Mouse (Mus musculus) neural tube, embryonic 13.5 days (tissue): ENCODE measurements around the gene Leng8. TPM values are rescaled to one million over a fixed set of nuclear protein-coding genes. Genes with fewer than 3 reads are reported as not detected.
A peak's percentile ranks its signal among the peaks of the same experiment; 100 is the strongest.

Source experiments
- ATAC-seq: fragments of 200-750 bp; cut with Nextera tagmentation; 2 replicates; pipeline ENCODE4 v1.8.0; 2017; ENCODE audit warnings: low read depth, mild to moderate bottlenecking, moderate TSS enrichment, moderate library complexity
- H3K27ac ChIP-seq: fragments of 300-500 bp; sonication (generic); replicated peaks from 2 replicates; pipeline ENCODE4 v1.5.1; 2015; ENCODE audit warnings: moderate library complexity, mild to moderate bottlenecking, inconsistent platforms
- H3K27me3 ChIP-seq: fragments of 300-500 bp; sonication (generic); 2 replicates; pipeline ENCODE4 v1.6.1; 2015; ENCODE audit warnings: mild to moderate bottlenecking, inconsistent platforms
- H3K36me3 ChIP-seq: fragments of 300-500 bp; sonication (generic); 2 replicates; pipeline ENCODE4 v1.6.1; 2015; ENCODE audit warnings: mild to moderate bottlenecking, inconsistent platforms
- H3K4me1 ChIP-seq: fragments of 300-500 bp; sonication (generic); replicated peaks from 2 replicates; pipeline ENCODE4 v1.6.1; 2015; ENCODE audit warnings: inconsistent platforms
- H3K4me2 ChIP-seq: fragments of 300-500 bp; sonication (generic); 2 replicates; pipeline ENCODE4 v1.6.1; 2015; ENCODE audit warnings: inconsistent platforms, mild to moderate bottlenecking, moderate library complexity
- H3K4me3 ChIP-seq: fragments of 300-500 bp; sonication (generic); 2 replicates; pipeline ENCODE4 v1.5.1; 2015; ENCODE audit warnings: mild to moderate bottlenecking, inconsistent platforms
- H3K9ac ChIP-seq: fragments of 300-500 bp; sonication (generic); 2 replicates; pipeline ENCODE4 v1.6.1; 2015; ENCODE audit warnings: moderate library complexity, mild to moderate bottlenecking, inconsistent platforms
- H3K9me3 ChIP-seq: fragments of 300-500 bp; sonication (generic); 2 replicates; pipeline ENCODE4 v1.6.1; 2016; ENCODE audit warnings: inconsistent platforms
- WGBS: fragments of 180-500 bp; shearing (Covaris S2); methylation state at CpG from one replicate; pipeline ENCODE4 v1.1.7; 2015; 5-methylcytosine and 5-hydroxymethylcytosine counted together
- polyA plus RNA-seq: library from polyadenylated mRNA; unstranded; fragments of >200 nt; fragmentation: Nextera tagmentation; extraction: Ambion mirVana; gene quantifications from 2 replicates; pipeline ENCODE4 v1.2.1, GENCODE M21; 2015

Leng8 gene
- polyA plus RNA-seq, 1 experiment from 2014 or later = 78.0 TPM

GRCm38 (mm10) chr7:4143506-4143905 lies 6.7 kb downstream of the Leng8 start:
- H3K9ac ChIP-seq = no peak overlapping the region
- H3K36me3 ChIP-seq = peaks cover 99% of the 10 kb centered on the region
- WGBS = 97% methylated on average over 19 of the region's 19 CpGs
- ATAC-seq = no peak
- H3K4me1 ChIP-seq = peaks cover 14% of the 10 kb centered on the region
- no peak overlapping the region for H3K4me2 ChIP-seq
- H3K27ac ChIP-seq = no peak overlapping the region
- H3K9me3 ChIP-seq = no peaks in the 10 kb centered on the region
- H3K4me3 ChIP-seq = no peak overlapping the region
- H3K27me3 ChIP-seq = no peaks in the 10 kb centered on the region

DNA sequence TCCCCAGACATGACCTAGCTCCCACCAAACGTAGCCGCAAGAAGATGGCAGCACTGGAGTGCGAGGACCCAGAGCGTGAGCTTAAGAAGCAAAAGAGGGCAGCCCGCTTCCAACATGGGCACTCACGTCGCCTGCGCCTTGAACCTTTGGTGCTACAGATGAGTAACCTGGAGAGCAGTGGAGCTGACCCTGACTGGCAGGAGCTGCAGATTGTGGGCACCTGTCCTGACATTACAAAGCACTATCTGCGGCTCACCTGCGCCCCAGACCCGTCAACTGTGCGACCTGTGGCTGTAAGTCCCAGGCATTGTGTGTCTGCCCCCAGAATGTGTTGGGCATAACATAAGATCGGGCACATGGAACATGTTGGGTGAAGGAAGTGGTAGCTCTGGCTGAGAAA lies 7.2 kb downstream of the Leng8 start:
- no peak overlapping the region for H3K27ac ChIP-seq
- ATAC-seq = no peak
- no peak overlapping the region for H3K9ac ChIP-seq
- H3K9me3 ChIP-seq = no peaks in the 10 kb centered on the region
- no peak overlapping the region for H3K4me3 ChIP-seq
- WGBS = 98% methylated on average over 13 of the region's 13 CpGs
- H3K27me3 ChIP-seq = no peaks in the 10 kb centered on the region
- peaks cover 94% of the 10 kb centered on the region for H3K36me3 ChIP-seq
- no peak overlapping the region for H3K4me2 ChIP-seq
- H3K4me1 ChIP-seq = peaks cover 14% of the 10 kb centered on the region

- Histone ChIP-seq H3K27ac (no peak overlapping the region), H3K9me3 (no peaks in the 10 kb centered on the region), H3K9ac (no peak overlapping the region), H3K36me3 (peaks cover 84% of the 10 kb centered on the region), H3K4me3 (no peak overlapping the region), H3K27me3 (no peaks in the 10 kb centered on the region), H3K4me1 (peaks cover 17% of the 10 kb centered on the region), H3K4me2 (no peak overlapping the region)
- WGBS = 96% methylated on average over 20 of the region's 20 CpGs
- no peak for ATAC-seq
Measured at GRCm38 (mm10) chr7:4144766-4145551, 8.1 kb downstream of the Leng8 start.

GRCm38 (mm10) chr7:4145552-4146190 lies 8.8 kb downstream of the Leng8 start:
- Histone ChIP-seq H3K4me2 (no peak overlapping the region), H3K36me3 (peaks cover 77% of the 10 kb centered on the region), H3K9me3 (no peaks in the 10 kb centered on the region), H3K27ac (no peak overlapping the region), H3K4me1 (peaks cover 24% of the 10 kb centered on the region), H3K4me3 (no peak overlapping the region), H3K27me3 (peaks cover 7% of the 10 kb centered on the region), H3K9ac (no peak overlapping the region)
- 74% methylated on average over 6 of the region's 6 CpGs for WGBS
- no peak for ATAC-seq

GRCm38 (mm10) chr7:4146241-4147180 lies 9.7 kb downstream of the Leng8 start:
- H3K27me3 ChIP-seq = peaks cover 15% of the 10 kb centered on the region
- H3K4me2 ChIP-seq = no peak overlapping the region
- no peaks in the 10 kb centered on the region for H3K9me3 ChIP-seq
- peaks cover 69% of the 10 kb centered on the region for H3K36me3 ChIP-seq
- H3K27ac ChIP-seq = no peak overlapping the region
- WGBS = 94% methylated on average over 20 of the region's 23 CpGs
- no peak overlapping the region for H3K4me3 ChIP-seq
- H3K9ac ChIP-seq = no peak overlapping the region
- ATAC-seq = no peak
- H3K4me1 ChIP-seq = peaks cover 33% of the 10 kb centered on the region

GRCm38 (mm10) chr7:4147371-4147770 lies 10.5 kb downstream of the Leng8 start:
- Histone ChIP-seq H3K4me3 (no peak overlapping the region), H3K4me1 (peaks cover 35% of the 10 kb centered on the region), H3K36me3 (peaks cover 60% of the 10 kb centered on the region), H3K4me2 (no peak overlapping the region), H3K9ac (no peak overlapping the region), H3K9me3 (no peaks in the 10 kb centered on the region), H3K27me3 (peaks cover 23% of the 10 kb centered on the region), H3K27ac (no peak overlapping the region)
- 90% methylated on average over 14 of the region's 20 CpGs for WGBS
- ATAC-seq = no peak

GRCm38 (mm10) chr7:4147836-4148235 lies 11.0 kb downstream of the Leng8 start:
- H3K27me3 ChIP-seq = peaks cover 27% of the 10 kb centered on the region
- H3K9me3 ChIP-seq = no peaks in the 10 kb centered on the region
- peak overlapping the region; percentile 76 for H3K9ac ChIP-seq
- peaks cover 35% of the 10 kb centered on the region for H3K4me1 ChIP-seq
- H3K27ac ChIP-seq = no peak overlapping the region
- peaks cover 56% of the 10 kb centered on the region for H3K36me3 ChIP-seq
- H3K4me2 ChIP-seq = peak overlapping the region; percentile 73
- H3K4me3 ChIP-seq = peak overlapping the region; percentile 55; the same call in 1 of the 2 replicates
- WGBS = 83% methylated on average over 4 of the region's 4 CpGs
- ATAC-seq = no peak

DNA sequence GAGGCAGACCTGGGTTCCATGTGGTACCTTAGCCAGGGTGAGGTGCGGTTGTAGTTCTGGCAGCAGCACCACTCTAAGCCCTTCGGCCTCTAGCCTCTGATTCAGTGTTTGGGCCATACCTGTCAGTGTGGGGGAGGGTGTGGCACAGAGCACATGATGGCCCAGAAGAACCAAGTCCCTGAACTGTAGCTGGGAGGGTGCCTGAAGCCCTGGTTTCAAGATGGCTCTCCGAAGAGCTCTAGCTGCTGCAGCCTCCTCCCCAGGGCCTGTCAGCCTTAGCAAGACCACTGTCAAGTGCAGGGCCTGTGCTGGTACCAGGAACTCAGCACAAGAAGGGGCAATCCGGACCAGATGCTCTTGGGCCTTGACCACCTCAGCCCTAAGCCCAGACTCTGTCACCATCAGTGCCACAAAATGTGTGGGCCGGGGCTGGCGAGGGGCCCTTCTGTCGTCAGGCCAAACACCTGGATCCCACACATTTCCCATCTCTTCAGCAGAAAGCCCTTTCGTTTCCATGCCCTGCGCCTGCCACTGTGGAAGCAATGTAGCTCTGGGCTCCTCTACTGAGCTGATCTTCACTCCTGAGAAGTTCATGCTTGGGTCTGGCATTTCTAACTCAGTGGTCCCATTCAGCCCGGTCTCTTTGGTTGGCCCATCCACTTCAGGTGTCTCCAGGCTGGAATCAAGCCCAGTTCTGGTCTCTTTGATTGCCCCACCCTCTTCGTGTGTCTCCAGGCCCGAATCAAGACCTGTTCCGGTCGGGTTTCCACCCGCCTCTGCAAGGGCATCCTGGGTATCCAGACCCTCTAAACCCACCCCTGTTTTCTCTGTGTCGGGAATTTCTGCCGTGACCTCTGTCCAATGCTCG lies 11.7 kb downstream of the Leng8 start:
- peaks cover 34% of the 10 kb centered on the region for H3K27me3 ChIP-seq
- 28% methylated on average over 18 of the region's 18 CpGs for WGBS
- peaks cover 48% of the 10 kb centered on the region for H3K36me3 ChIP-seq
- ATAC-seq = peak; percentile 21
- H3K4me2 ChIP-seq = peak overlapping the region; percentile 73
- no peaks in the 10 kb centered on the region for H3K9me3 ChIP-seq
- peaks cover 35% of the 10 kb centered on the region for H3K4me1 ChIP-seq
- H3K4me3 ChIP-seq = peak overlapping the region; percentile 55
- H3K27ac ChIP-seq = peak overlapping the region; percentile 88
- H3K9ac ChIP-seq = peak overlapping the region; percentile 76

DNA sequence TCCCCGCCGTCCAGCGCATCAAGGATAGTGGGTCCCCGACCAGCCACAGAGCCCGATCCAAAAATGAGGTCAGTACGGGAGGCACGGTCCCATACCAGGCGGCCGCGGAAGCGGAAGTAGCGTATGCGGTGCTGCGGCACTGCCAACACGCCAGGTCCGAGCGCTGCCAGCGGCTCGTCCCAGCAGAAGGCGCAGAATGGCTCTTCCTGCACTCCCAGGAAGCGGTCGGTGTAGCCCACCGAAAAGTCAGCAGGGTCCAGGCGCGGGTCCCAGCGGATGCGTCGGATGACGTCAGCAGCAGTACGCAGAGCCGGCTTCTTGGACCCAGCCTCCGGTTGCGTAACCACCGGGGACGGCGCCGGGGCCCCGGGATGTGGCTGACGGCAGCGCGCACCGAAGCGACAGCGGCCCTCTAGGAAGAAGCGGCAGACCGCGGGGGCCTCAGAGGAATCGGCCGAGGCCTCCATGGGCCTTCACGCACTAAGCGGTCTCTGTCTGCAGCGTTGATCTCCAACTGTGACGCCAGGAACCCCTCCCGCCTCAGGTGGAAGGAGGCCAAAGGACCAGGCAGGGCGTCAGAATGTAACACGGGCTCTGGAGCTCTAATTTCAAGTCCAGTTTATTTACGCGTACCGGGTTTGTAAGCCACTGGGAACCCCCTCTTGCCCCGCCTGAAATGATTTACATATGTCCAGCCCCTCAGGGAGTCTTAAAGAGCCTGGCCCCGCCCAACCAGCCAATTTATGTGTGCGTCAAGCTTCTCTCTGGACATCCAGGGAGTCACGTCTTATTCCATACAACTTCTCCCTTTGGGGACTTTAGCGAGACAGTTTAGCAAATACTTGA lies 12.6 kb downstream of the Leng8 start:
- Histone ChIP-seq H3K4me3 (peak overlapping the region; percentile 55), H3K36me3 (peaks cover 40% of the 10 kb centered on the region), H3K4me2 (peak overlapping the region; percentile 73), H3K4me1 (peaks cover 35% of the 10 kb centered on the region), H3K9me3 (no peaks in the 10 kb centered on the region), H3K9ac (peak overlapping the region; percentile 76), H3K27ac (peak overlapping the region; percentile 88), H3K27me3 (peaks cover 42% of the 10 kb centered on the region)
- ATAC-seq = peak; percentile 77
- under 1% methylated on average over 64 of the region's 64 CpGs for WGBS

DNA sequence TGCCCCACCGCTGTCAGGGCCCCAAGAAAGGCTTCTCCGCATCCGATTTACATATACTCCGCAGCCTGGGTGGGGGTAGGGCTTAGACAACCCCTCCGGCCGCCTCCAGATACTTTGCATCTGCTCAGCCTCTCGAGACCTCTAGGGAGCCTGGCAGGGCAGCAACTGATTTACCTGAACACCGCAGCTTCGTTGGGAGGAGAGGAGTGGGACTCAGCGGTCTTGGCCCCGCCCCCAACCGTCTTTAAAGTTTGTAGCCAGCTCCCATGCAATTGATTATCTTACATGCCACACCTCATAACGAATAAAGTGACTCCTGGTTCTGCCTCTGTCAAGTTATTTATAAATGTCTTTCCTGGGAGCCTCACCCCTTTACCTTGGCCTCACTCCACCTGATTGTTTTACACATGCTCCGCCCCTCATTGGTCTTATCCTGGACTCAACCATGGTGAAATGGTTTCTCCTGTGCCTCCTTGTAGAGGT lies 13.3 kb downstream of the Leng8 start, which contains the start of gene Leng9:
Gene Leng9 (minus strand): TSS at position 316 of the 483 bp plus-strand sequence.
- ATAC-seq = peak; percentile 44
- Histone ChIP-seq H3K4me2 (peak within 1 kb of the TSS; percentile 73), H3K9ac (peak within 1 kb of the TSS; percentile 76), H3K4me1 (peaks cover 35% of the 10 kb centered on the region), H3K36me3 (peaks cover 33% of the 10 kb centered on the region), H3K27me3 (peaks cover 42% of the 10 kb centered on the region), H3K9me3 (no peaks in the 10 kb centered on the region), H3K4me3 (peak within 1 kb of the TSS; percentile 55), H3K27ac (peak within 1 kb of the TSS; percentile 88)
- whole genome bisulfite sequencing = 2% methylated on average over 14 of the region's 14 CpGs
